Mouse (Mus musculus): Measurements from ENCODE around the gene Tmem184b.

The Tmem184b gene

DNA sequence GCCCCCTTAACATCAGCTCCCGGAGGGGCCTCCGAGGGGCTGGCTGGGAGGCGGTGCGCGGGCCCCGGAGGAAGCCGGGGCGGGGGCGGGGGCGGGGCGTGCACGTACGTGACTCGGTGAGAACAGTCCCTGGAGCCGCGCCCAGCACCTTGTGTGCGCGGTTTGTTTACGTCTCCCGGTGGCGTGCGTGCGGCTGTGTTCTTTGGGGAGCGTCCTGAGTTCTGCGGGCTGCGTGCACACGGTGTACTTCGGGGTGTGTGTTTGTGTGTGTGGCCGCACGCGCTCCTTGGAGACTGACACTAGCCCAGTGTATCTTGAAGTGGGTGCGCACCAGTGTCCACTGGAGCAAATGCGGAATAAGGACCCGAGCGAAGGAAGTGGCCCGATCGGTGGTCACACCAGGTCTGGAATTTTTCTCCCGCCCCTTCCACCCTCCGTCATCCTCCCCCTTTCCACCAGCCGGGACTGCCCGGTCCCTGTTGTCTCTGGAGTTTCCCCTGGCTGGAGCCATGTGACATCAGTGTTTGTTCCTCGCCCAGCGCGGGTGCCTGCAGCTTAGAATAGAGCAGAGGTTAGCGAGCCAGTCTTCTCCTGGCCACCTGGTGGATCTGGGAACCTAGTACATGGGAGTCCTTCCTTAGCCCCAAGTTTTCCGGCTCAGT is 55.4 kb downstream of the Tmem184b start:
- in situ Hi-C loops (cut with MboI; ENCODE audit: unreplicated experiment in 2 of 2), result loop anchor here in 1 of 2 experiments (25.0 kb wide), 1 partner anchor 461 kb away; the partner anchor contains the start of genes Gga1, Gm49510 and Sh3bp1

DNA sequence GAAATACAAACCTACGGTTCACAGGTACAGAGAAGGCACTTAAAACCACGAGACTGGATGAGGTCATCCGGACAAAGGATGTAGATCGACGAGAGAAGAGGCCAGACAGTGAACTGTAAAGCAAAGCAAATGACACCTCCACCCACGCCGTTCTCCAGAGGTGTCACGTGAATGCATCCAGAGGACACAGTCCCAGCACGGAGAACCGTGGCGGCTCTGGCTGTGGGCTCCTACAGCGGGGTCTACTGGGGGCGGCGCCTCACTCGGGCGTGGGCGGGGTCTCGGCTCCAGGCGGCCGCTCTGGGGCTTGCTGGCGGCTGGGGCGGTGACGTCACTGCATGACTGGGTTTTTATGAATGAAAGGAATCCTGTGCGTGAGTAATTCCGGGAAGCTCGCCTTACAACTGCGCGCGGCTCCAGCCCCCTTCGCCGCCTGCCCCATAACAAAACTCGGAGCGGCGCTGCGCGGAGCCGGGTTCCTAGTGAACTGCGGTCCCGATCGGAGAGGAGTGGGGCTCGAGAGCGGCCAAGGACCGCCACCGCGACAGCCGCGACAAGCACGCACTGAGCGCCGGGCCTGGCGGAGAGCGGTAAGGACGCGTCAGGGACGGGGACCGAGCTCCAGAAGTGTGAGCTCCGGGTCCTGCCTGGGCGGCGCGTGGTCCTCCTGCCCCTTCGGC is 56.1 kb downstream of the Tmem184b start:
- in situ Hi-C loops (cut with MboI; ENCODE audit: unreplicated experiment in 2 of 2), result loop anchor here in 1 of 2 experiments (25.0 kb wide), 1 partner anchor 460 kb away; the partner anchor contains the start of genes Gga1, Gm49510 and Sh3bp1

DNA sequence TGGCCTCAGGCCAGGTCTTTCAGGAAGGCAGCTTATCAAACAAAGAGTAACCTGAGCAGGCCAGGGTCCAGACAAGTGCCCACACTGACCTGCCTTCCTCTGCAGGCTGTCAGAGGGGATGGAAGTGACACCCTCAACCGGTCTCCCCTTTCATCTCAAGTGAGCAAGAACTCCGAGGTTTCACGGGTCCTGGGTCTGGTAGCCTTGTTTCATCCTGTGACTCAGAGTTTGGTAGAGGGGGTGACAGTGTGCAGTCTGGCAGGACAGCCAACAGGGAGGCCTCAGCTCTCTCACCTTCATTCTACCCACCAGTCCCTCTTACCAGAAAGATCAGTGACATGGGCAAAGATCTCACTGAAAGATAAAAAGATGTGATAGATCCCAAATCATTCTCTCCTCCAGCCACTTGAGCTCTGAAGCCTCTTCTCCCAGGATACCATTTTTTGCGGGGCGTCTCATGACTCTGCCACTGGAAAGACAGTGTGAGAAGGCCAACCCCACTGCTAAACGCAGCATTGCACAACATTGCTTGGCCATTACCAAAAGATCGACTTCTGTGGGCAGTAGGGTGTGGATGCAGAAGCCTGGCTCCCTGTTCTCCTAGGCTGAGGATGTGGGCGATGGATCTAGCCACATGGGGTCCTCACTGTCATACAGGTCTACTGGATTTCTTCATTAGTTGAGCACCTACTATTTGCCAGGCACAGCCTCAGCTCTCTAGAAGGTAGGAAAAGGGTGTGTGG is 57.1 kb downstream of the Tmem184b start, which contains the start of gene Maff:
Maff (plus strand) TSS at position 571 of the 743 bp plus-strand sequence.
- in situ Hi-C loops (cut with MboI; ENCODE audit: unreplicated experiment in 2 of 2), result loop anchor here in 1 of 2 experiments (25.0 kb wide), 1 partner anchor 459 kb away; the partner anchor contains the start of genes Gga1, Gm49510 and Sh3bp1

DNA sequence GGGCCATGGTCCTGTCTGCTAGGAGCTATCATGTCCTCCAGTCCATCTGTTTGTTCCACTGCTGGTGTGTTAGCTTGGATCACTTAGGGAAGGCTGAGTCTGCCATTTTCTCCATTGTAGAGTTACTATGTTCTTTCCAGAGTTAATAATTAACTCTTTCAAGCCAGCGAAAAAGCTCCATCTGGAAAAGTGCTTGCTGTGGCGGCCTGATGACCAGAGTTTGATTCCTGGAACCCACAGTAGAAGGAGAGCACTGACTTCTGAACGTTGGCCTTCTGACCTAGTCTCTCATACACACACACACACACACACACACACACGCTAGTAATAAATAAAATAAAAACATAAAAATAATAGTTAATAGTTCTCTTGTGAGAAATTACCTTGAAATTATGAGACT is 58.7 kb downstream of the Tmem184b start:
- in situ Hi-C loops (cut with MboI; ENCODE audit: unreplicated experiment in 2 of 2), result loop anchor here in 1 of 2 experiments (25.0 kb wide), 1 partner anchor 457 kb away; the partner anchor contains the start of genes Gga1, Gm49510 and Sh3bp1

DNA sequence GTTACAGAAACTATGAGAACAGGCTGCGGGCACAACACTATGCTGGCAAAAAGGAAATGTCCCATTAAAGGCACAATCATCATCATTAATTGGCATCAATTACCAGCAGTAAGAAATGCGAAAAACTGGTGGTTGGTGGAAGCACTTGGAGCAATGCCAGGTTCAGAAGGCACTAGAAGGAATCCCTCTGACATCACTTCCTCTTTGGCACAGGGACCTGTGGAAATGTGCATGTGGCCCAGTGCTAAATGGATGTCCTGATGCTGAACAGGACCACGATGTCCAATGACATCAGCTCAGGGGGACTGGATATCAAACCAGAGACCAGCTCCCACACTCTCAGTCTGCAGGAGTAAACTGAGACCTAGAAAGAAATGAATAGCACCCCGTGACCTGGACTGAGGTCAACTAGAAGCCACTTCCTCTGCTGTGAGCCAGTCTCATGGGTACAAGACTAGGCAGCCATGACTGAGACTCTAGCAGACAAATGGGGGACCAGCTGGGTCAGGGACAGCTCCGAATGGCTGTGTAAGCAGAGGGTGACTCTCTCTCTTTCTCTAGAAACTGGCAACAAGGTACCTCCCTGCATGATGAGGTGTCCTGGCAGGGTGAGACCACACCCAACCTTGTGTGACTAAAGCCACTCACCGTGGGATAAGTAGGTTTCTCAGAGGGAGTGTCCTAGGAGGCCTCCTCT is 60.6 kb downstream of the Tmem184b start:
- in situ Hi-C loops (cut with MboI; ENCODE audit: unreplicated experiment in 2 of 2), result loop anchor here in 1 of 2 experiments (25.0 kb wide), 1 partner anchor 455 kb away; the partner anchor contains the start of genes Gga1, Gm49510 and Sh3bp1

DNA sequence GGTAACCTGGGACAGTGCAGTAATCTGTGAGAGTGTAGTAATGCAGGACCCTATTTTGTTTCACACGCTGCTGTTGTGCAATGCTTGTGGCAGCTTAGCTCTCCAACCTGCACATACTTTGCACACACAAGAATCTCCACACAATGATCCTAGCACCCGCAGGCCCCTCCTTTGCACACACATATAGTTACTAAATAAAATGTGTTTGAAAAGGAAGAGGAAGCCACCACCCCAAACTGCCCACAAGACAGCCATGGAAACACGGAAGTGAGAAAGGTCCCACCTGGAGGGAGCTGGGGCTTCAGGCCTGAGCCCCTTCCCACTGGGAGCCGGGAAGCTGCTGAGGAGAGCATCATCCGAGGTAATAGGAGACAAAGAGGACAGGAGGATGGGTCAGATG is 64.4 kb downstream of the Tmem184b start:
- in situ Hi-C loops (cut with MboI; ENCODE audit: unreplicated experiment in 2 of 2), result loop anchor here in 1 of 2 experiments (25.0 kb wide), 1 partner anchor 452 kb away; the partner anchor contains the start of genes Gga1, Gm49510 and Sh3bp1

DNA sequence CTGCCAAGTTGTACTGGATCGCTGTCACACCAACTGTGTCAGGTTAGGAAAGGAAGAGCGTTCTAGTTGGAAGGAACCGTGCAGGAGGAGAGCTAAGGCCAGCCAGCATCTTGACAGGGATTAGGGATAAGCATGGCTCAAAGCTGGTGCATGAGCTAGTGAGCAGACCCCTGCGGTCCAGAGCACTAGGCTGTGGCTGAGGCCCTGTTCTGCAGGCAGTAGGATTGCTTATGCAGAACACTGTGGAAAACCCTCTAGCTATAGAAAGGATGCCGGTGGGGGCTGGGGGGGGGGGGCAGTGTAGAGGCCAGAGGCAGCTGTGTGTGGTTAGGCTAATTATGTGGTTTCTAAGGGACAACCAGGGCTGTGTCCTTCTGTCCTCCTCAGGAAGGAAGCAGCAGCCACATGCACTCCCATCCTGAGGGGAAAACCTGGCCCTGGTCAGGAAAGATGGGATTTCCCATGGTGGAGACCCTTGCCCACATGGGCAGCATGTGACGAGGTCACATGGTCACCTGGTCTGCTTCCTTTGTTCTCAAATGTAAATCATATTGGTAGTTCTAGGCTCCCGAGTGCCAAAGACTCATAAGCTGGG is 68.2 kb downstream of the Tmem184b start:
- in situ Hi-C loops (cut with MboI; ENCODE audit: unreplicated experiment in 2 of 2), result loop anchor here in 1 of 2 experiments (25.0 kb wide), 1 partner anchor 448 kb away; the partner anchor contains the start of genes Gga1, Gm49510 and Sh3bp1

DNA sequence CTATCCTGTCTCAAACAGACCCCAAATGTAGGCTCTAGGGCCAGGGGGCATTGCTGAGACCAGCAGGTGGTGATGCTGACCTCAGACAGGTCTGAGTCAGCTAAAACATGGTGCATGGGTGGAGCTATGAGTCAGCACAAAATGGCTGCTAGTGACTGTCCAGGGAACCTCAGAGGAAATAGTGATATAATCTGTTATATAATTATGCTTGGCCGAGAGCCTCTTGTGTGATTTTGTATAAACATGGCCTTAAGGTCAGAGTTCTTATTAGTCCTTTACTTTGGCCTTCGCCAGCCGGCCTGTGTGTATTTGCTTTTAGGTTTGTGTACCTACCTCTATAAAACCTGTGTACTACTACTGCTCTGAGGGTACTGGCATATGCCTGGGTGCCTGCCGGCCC is 70.0 kb downstream of the Tmem184b start:
- in situ Hi-C loops (cut with MboI; ENCODE audit: unreplicated experiment in 2 of 2), result loop anchor here in 1 of 2 experiments (25.0 kb wide), 1 partner anchor 446 kb away; the partner anchor contains the start of genes Gga1, Gm49510 and Sh3bp1

DNA sequence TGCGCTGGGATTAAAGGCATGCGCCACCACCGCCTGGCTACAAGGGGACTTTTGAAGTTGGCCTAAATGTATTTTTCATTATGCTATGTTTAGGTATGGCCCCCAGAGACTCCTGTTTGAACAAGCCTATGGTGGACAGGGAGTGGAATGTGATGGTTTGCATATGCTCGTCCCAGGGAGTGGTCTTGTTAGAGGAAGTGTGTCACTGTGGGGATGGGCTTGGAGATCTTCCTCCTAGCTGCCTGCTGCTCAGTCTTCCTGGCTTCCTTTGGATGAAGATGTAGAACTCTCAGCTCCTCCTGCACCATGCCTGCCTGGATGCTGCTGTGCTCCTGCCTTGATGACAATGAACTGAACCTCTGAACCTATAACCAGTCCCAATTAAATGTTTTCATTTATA is 72.8 kb downstream of the Tmem184b start:
- in situ Hi-C loops (cut with MboI; ENCODE audit: unreplicated experiment in 2 of 2), result loop anchor here in 1 of 2 experiments (25.0 kb wide), 1 partner anchor 443 kb away; the partner anchor contains the start of genes Gga1, Gm49510 and Sh3bp1

DNA sequence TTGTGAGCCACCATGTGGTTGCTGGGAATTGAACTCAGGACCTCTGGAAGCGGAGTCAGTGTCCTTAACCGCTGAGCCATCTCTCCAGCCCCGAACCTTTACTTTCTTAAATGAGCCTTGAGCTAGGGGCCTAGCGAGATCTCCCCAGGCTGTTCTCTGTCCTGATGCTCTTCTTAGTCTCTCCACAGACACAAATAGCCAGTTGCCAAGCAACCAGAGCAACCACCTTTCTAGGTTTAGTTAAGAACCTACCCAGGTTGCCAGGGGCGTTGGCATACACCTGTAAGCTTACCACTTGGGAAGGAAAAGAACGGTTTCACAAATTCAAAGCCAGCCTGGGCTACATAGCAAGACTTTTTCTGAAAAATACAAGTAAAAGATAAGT is 73.4 kb downstream of the Tmem184b start:
- in situ Hi-C loops (cut with MboI; ENCODE audit: unreplicated experiment in 2 of 2), result loop anchor here (10.0 to 25.0 kb wide), 2 partner anchors 55 to 443 kb away; partner anchors contain the start of genes Gga1 (in 1 of the 2), Gm49510 (in 1 of the 2) and Sh3bp1 (in 1 of the 2)

DNA sequence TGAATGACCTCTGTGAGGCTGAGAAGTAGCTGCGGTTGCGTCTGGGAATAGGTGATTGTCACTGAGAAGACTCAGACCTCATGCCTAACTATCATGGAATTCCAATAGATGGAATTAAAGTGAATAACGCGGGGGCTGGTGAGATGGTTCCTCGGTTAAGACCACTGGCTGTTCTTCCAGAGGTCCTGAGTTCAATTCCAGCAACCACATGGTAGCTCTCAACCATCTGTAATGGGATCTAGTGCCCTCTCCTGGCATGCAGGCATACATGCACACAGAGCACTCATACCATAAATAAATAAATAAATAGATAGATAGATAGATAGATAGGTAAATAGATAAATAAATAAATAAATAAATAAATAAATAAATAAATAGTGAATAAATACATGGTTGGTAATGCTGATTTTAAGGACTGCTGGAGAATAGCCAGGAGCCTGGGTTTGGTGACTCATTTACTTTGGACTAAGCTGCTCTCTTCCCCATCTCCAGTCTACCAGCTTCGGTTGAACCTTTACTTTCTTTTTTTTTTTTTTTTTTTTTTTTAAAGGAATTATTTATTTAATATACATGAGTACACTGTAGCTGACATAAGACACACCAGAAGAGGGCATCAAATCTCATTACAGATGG is 73.9 kb downstream of the Tmem184b start:
- in situ Hi-C loops (cut with MboI; ENCODE audit: unreplicated experiment in 2 of 2), result loop anchor here (10.0 to 25.0 kb wide), 2 partner anchors 55 to 442 kb away; partner anchors contain the start of genes Gga1 (in 1 of the 2), Gm49510 (in 1 of the 2) and Sh3bp1 (in 1 of the 2)

DNA sequence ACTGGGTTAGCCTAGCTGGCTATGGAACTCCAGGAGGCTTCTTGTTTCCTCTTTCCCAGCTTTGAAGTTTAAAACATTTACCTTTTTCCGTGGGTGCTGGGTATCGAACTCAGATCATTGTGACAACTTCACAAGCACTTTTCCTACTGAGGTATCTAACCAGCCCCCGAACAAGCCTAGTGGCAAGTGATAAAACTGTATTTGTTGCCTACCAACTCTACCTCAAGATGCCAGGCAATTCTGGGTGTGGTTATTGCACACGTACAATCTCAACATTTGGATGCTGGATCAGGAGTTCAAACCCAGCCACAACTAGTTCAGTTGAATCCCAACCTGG is 74.5 kb downstream of the Tmem184b start:
- in situ Hi-C loops (cut with MboI; ENCODE audit: unreplicated experiment in 2 of 2), result loop anchor here (10.0 to 25.0 kb wide), 2 partner anchors 54 to 442 kb away; partner anchors contain the start of genes Gga1 (in 1 of the 2), Gm49510 (in 1 of the 2) and Sh3bp1 (in 1 of the 2)

DNA sequence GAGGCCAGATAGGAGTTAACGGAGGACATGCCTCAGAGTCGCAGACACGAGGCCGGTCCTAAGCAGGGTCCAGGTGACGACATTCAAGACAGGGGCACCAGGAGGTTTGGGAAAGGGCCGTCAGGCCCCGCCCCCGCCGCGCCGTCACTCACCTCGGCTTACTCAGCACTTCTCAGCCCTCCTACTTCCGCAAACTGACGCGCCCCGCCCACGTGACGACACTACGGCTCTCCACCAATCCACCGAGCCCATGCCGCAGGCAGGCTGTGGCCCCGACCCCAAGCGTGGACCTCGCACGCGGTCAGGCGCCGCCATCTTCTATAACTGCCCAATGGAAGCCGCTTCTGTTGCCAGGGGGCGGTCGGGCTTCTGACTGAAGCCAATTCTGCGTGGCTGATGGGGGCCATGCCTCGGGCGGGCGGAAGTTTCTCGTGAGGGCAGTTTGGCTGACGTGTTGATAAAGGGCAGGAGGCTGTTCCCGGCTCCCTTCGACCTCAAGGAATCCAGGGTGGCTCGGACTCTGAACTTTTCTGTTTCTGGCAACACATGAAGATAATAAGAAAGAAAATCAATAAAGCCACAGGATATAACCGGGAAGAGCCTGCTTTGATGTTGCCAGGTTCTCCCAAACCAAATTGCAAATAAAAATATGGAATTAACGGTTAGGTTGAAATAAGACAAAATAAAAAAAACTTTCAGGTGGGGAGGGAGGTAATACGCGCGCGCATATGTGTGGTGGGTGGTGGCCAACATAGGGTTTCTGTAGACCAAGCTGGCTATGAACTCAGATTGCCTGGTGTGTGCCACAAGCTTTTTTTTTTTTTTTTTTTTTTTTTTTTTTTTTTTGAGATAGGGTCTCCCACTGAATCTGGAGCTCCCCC is 75.1 kb downstream of the Tmem184b start, which contains the start of gene Pla2g6:
Pla2g6 (minus strand) TSS at position 333 of the 881 bp plus-strand sequence.
- in situ Hi-C loops (cut with MboI; ENCODE audit: unreplicated experiment in 2 of 2), result loop anchor here (10.0 to 25.0 kb wide), 2 partner anchors 53 to 441 kb away; partner anchors contain the start of genes Gga1 (in 1 of the 2), Gm49510 (in 1 of the 2) and Sh3bp1 (in 1 of the 2)

DNA sequence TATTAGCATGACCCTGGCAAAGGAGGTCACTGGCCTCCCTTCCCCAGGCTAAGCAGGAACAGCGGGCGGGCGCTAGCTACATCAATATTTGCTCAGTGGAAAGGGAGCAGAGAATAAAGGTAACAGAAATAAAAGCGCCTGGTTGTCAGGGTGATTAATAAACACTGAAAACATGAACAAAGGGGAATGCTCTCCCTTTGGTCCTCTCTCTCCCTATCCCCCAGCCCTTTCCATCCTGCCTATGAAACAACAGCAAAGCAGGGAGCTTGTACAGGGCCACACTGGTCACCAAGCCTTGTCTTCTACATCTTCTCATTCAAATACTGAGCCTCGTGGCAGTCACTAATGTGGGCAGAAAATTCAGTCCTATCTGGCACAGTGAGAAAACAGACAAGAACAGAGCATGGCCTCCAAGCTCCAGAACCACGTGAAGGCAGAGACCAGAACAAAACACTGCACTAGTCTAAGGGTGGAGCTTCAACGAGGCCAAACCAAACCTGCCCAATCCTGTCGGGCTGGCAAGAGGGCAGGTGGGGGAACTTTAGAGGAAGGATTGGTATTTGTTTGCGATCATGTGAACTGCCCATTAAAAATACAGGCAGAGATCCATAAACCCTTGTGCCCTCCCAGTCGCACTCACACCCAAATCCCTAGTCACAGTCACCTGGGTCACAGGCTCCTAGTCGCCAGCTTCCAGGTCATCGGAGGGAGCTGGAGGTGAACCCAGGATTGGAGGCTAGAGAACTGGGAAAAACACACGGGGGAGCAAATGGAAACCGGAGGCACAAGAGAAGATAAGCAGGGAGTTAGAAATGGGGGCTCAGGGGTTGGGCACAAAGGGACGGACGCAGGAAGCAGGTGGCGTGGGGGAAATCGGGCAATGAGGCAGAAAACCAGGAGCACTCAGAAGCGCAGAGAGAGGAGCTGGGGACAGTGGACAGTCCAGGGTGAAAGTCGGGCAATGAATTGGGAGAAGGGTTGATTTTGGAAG is 76.1 kb downstream of the Tmem184b start:
- in situ Hi-C loops (cut with MboI; ENCODE audit: unreplicated experiment in 2 of 2), result loop anchor here (10.0 to 25.0 kb wide), 2 partner anchors 52 to 440 kb away; partner anchors contain the start of genes Gga1 (in 1 of the 2), Gm49510 (in 1 of the 2) and Sh3bp1 (in 1 of the 2)

DNA sequence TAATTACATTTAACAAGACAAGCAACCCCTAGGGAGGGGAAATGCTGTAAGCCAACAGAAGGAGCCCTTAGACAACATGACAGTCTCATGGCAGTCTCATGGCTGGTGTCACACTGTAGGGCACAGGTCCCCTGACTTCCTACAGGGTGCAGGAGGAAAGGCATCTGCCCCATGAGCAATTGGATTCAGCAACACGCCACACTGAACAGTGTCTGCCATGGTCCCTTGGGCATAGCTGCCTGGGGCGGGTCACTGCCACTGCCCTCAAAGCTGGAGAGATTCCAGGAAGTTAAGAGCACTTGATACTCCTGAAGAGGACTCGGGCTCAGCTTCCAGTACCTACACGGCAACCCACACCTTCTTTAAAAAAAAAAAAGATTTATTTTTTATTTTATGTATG is 77.1 kb downstream of the Tmem184b start:
- in situ Hi-C loops (cut with MboI; ENCODE audit: unreplicated experiment in 2 of 2), result loop anchor here (10.0 to 25.0 kb wide), 2 partner anchors 51 to 439 kb away; partner anchors contain the start of genes Gga1 (in 1 of the 2), Gm49510 (in 1 of the 2) and Sh3bp1 (in 1 of the 2)

DNA sequence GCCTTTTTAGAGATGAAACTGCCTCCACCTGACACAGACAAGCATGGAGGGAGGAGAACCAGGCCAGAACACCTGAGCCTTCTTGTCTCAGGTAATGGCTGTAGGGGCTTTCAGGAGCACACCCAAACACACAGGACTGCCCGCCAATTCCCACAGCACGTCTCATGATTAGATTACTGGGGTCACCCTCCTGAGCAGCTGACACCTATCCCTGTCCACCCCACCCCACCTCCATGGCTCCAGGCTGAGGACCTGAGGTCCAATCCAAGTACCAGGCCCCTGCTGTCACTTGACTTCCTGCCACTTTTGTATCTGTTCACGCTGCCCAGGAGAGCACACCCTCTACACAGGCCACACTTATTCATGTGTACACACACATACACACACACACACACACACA is 77.6 kb downstream of the Tmem184b start:
- in situ Hi-C loops (cut with MboI; ENCODE audit: unreplicated experiment in 2 of 2), result loop anchor here (10.0 to 25.0 kb wide), 2 partner anchors 51 to 438 kb away; partner anchors contain the start of genes Gga1 (in 1 of the 2), Gm49510 (in 1 of the 2) and Sh3bp1 (in 1 of the 2)
